ENCODE assay signal across 21 mouse cellular contexts in the genomic region with DNA sequence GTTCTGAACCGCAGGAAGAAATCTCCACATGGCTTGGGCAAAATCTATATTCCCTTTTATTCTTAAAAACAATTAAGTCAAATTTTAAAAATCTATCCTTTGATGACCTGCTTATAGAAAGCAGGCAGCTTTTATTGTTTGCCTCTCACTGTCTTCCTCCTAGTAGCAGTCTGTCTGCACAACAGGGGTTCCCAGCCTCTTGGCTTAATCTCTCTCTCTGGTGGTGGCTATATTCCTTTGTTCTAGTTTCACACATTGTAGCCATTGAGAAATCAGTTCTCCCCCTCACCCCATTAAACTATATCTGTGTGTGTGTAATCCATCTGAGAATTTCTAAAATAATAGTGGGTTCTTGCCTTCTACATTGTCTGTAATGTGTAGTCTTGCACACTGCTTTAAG.
A peak's percentile ranks its signal among the peaks of the same experiment; 100 is the strongest.
DNase-seq lines count a peak whose midpoint lies in the region; ATAC-seq lines count a peak whose summit lies in the region.
"Had no signal": no experiment of that assay in that cellular context is flagged by ENCODE, and none has a peak within 500 bp of the region (broad histone marks: within the 10 kb centered on the region; RNA-seq: fewer than 3 reads in every experiment).

No protein-coding gene starts in this region.

- no peak overlapping the region for H3K27ac ChIP-seq in forebrain, embryonic 13.5 days
- H3K27ac ChIP-seq in forebrain, embryonic 16.5 days (ENCODE audit: low read length): no peak overlapping the region
- no peak overlapping the region for H3K27ac ChIP-seq in midbrain, embryonic 12.5 days (replicated peaks)
- H3K27ac ChIP-seq in midbrain, embryonic 16.5 days (ENCODE audit: low read length): no peak overlapping the region
- H3K27ac ChIP-seq: embryonic facial prominence, embryonic 13.5 days; heart, embryonic 13.5 days; left cerebral cortex, adult 2 months; limb, embryonic 13.5 days; liver, embryonic 13.5 days; stomach, postnatal 0 days had no signal

- peaks cover under 1% of the 10 kb centered on the region; the same call in 1 of the 2 replicates for H3K4me1 ChIP-seq in forebrain, embryonic 13.5 days
- peaks cover under 1% of the 10 kb centered on the region; the same call in 1 of the 2 replicates for H3K4me1 ChIP-seq in forebrain, embryonic 16.5 days (replicated peaks; ENCODE audit: control insufficient read depth, insufficient read depth, low read length)
- no peaks in the 10 kb centered on the region for H3K4me1 ChIP-seq in midbrain, embryonic 12.5 days
- H3K4me1 ChIP-seq in midbrain, embryonic 16.5 days (ENCODE audit: control insufficient read depth, insufficient read depth, low read length): no peaks in the 10 kb centered on the region
- H3K4me1 ChIP-seq: embryonic facial prominence, embryonic 13.5 days; heart, embryonic 13.5 days; limb, embryonic 13.5 days; liver, embryonic 13.5 days had no signal

- no peak overlapping the region for H3K9ac ChIP-seq in forebrain, embryonic 13.5 days
- H3K9ac ChIP-seq in forebrain, embryonic 16.5 days (replicated peaks; ENCODE audit: low read depth, low read length): no peak overlapping the region
- H3K9ac ChIP-seq in midbrain, embryonic 12.5 days (replicated peaks): no peak overlapping the region
- no peak overlapping the region for H3K9ac ChIP-seq in midbrain, embryonic 16.5 days (ENCODE audit: low read depth, low read length)
- H3K9ac ChIP-seq: embryonic facial prominence, embryonic 13.5 days; heart, embryonic 13.5 days; limb, embryonic 13.5 days; liver, embryonic 13.5 days; lung, embryonic 14.5 days had no signal

- ATAC-seq in forebrain, embryonic 13.5 days: peak; percentile 33; the same call in 1 of the 2 replicates
- no peak for ATAC-seq in forebrain, embryonic 16.5 days
- peak; percentile 66 for ATAC-seq in midbrain, embryonic 12.5 days (ENCODE audit: low FRiP score, low read depth)
- no peak for ATAC-seq in midbrain, embryonic 16.5 days
- no peak for ATAC-seq in activated CD4-positive, CD25-positive, alpha-beta regulatory T cell, adult 4 months

- H3K4me3 ChIP-seq in forebrain, embryonic 13.5 days: no peak overlapping the region
- H3K4me3 ChIP-seq in forebrain, embryonic 16.5 days (replicated peaks; ENCODE audit: low read length): no peak overlapping the region
- no peak overlapping the region for H3K4me3 ChIP-seq in midbrain, embryonic 12.5 days
- no peak overlapping the region for H3K4me3 ChIP-seq in midbrain, embryonic 16.5 days (ENCODE audit: low read depth, low read length)
- H3K4me3 ChIP-seq: embryonic facial prominence, embryonic 13.5 days; heart, embryonic 13.5 days; left cerebral cortex, adult 2 months; limb, embryonic 13.5 days; liver, embryonic 13.5 days had no signal

- H3K9me3 ChIP-seq in forebrain, embryonic 13.5 days (replicated peaks): no peaks in the 10 kb centered on the region
- no peaks in the 10 kb centered on the region for H3K9me3 ChIP-seq in forebrain, embryonic 16.5 days (ENCODE audit: control insufficient read depth, low read length)
- no peaks in the 10 kb centered on the region for H3K9me3 ChIP-seq in midbrain, embryonic 12.5 days
- no peaks in the 10 kb centered on the region for H3K9me3 ChIP-seq in midbrain, embryonic 16.5 days (replicated peaks; ENCODE audit: control insufficient read depth, low read length, poor library complexity, severe bottlenecking)
- H3K9me3 ChIP-seq: embryonic facial prominence, embryonic 13.5 days; liver, embryonic 13.5 days had no signal

- WGBS in forebrain, embryonic 13.5 days: 39% methylated on average over 1 of the region's 1 CpGs
- 49% methylated on average over 1 of the region's 1 CpGs for WGBS in forebrain, embryonic 16.5 days
- WGBS in midbrain, embryonic 12.5 days: 62% methylated on average over 1 of the region's 1 CpGs
- WGBS in midbrain, embryonic 16.5 days: 37% methylated on average over 1 of the region's 1 CpGs

- DNase-seq in cerebellum, postnatal 36 days: peak; percentile 12 to 18
- no peak for DNase-seq in heart, postnatal 4 days
- DNase-seq: B cell, adult 2 months; gastrocnemius, postnatal 14 days; heart, adult 18-20 months; kidney, adult 9 months; kidney, postnatal 25 days; liver, embryonic 13.5 days; lung, embryonic 14.5 days; lung, postnatal 36 days; right cerebral cortex, adult 18-20 months had no signal

- no peak overlapping the region for H3K4me2 ChIP-seq in forebrain, embryonic 13.5 days
- H3K4me2 ChIP-seq in forebrain, embryonic 16.5 days (ENCODE audit: low read length): no peak overlapping the region
- H3K4me2 ChIP-seq in midbrain, embryonic 12.5 days (replicated peaks): no peak overlapping the region
- H3K4me2 ChIP-seq in midbrain, embryonic 16.5 days (ENCODE audit: low read length): no peak overlapping the region
- H3K4me2 ChIP-seq: embryonic facial prominence, embryonic 13.5 days; heart, embryonic 13.5 days; limb, embryonic 13.5 days; liver, embryonic 13.5 days; lung, embryonic 14.5 days had no signal

- H3K36me3 ChIP-seq in forebrain, embryonic 13.5 days (ENCODE audit: poor library complexity, severe bottlenecking): no peaks in the 10 kb centered on the region
- no peaks in the 10 kb centered on the region for H3K36me3 ChIP-seq in forebrain, embryonic 16.5 days (ENCODE audit: control insufficient read depth, insufficient read depth)
- H3K36me3 ChIP-seq in midbrain, embryonic 12.5 days: no peaks in the 10 kb centered on the region
- no peaks in the 10 kb centered on the region for H3K36me3 ChIP-seq in midbrain, embryonic 16.5 days (ENCODE audit: control insufficient read depth, insufficient read depth, low read length)
- H3K36me3 ChIP-seq: embryonic facial prominence, embryonic 13.5 days; heart, embryonic 13.5 days; limb, embryonic 13.5 days; liver, embryonic 13.5 days had no signal

- H3K27me3 ChIP-seq in forebrain, embryonic 13.5 days: no peaks in the 10 kb centered on the region
- H3K27me3 ChIP-seq in forebrain, embryonic 16.5 days (replicated peaks; ENCODE audit: control insufficient read depth, insufficient read depth, low read length): no peaks in the 10 kb centered on the region
- no peaks in the 10 kb centered on the region for H3K27me3 ChIP-seq in midbrain, embryonic 12.5 days
- no peaks in the 10 kb centered on the region for H3K27me3 ChIP-seq in midbrain, embryonic 16.5 days (ENCODE audit: control insufficient read depth, insufficient read depth, low read depth, low read length)
- H3K27me3 ChIP-seq: embryonic facial prominence, embryonic 13.5 days; heart, embryonic 13.5 days; limb, embryonic 13.5 days; liver, embryonic 13.5 days had no signal

Comparison
In these comparisons a context has a peak if more than half of its experiments do, and no peak if none do; other contexts are left out.
1. ATAC-seq: peak in forebrain, embryonic 13.5 days (single experiment) and midbrain, embryonic 12.5 days (single experiment); none in forebrain, embryonic 16.5 days (single experiment), midbrain, embryonic 16.5 days (single experiment) and activated CD4-positive, CD25-positive, alpha-beta regulatory T cell, adult 4 months (single experiment).